Mouse (Mus musculus) cerebellum, postnatal 36 days (tissue): ENCODE results near the gene Myo3a.

Source experiments
- DNase-seq, 2 experiments: peaks; one replicate each; pipeline ENCODE4 v3.0.0; 2021 to 2022; ENCODE audit warnings: mixed read lengths in 2 of 2

Gene Myo3a

GRCm38 (mm10) chr2:22620978-22621827 lies 393.9 kb downstream of the Myo3a start:
- DNase-seq, result no peak

- DNase-seq, result peak; percentile 13 to 17
Measured at GRCm38 (mm10) chr2:22621828-22622731, 394.8 kb downstream of the Myo3a start, which contains the start of gene Gad2. Gene Gad2 (plus strand): TSS chr2:22622205.

- DNase-seq, result peak; percentile 4 to 10
Measured at GRCm38 (mm10) chr2:22623111-22624070, 396.1 kb downstream of the Myo3a start.

GRCm38 (mm10) chr2:22624188-22624975 lies 397.1 kb downstream of the Myo3a start:
- no peak for DNase-seq

- no peak for DNase-seq
Measured at GRCm38 (mm10) chr2:22625096-22625960, 398.0 kb downstream of the Myo3a start.

- DNase-seq, result no peak
Measured at GRCm38 (mm10) chr2:22627147-22627666, 399.9 kb downstream of the Myo3a start.

- DNase-seq, result no peak
Measured at GRCm38 (mm10) chr2:22627819-22628432, 400.6 kb downstream of the Myo3a start.

- peak; percentile 20 to 21 for DNase-seq
Measured at GRCm38 (mm10) chr2:22634766-22635165, 407.5 kb downstream of the Myo3a start.

GRCm38 (mm10) chr2:22646134-22646533 lies 418.8 kb downstream of the Myo3a start:
- no peak for DNase-seq

GRCm38 (mm10) chr2:22648394-22648793 lies 421.1 kb downstream of the Myo3a start:
- DNase-seq, result no peak

- DNase-seq, result no peak
Measured at GRCm38 (mm10) chr2:22651826-22652225, 424.5 kb downstream of the Myo3a start.

- DNase-seq, result no peak
Measured at GRCm38 (mm10) chr2:22663731-22664130, 436.4 kb downstream of the Myo3a start.
